Mouse (Mus musculus) left cerebral cortex, postnatal 4 days (tissue): ENCODE measurements around the gene Necap1. TPM values are rescaled to one million over a fixed set of nuclear protein-coding genes. Genes with fewer than 3 reads are reported as not detected.

ENCODE experiments used
- DNase-seq: peaks from one replicate; pipeline ENCODE4 v3.0.0-alpha.2; 2022
- intact Hi-C: fragments of 180-260 bp; cut with DNase I; formaldehyde crosslinking; loops from one replicate; pipeline ENCODE4 v1.15.1; 2025
- total RNA-seq, 2 experiments: library from RNA; stranded (reverse); gene quantifications; 2 replicates each; pipeline ENCODE4 v1.2.3; 2021

Necap1 gene
- total RNA-seq: 100 to 1,000 TPM; 107 to 123 TPM

- peak; percentile 98 for DNase-seq
- intact Hi-C loops: loop anchor here (10.0 kb wide), 1 partner anchor 209 kb away; no protein-coding TSS in a partner anchor
These were observed at the start of gene Necap1 for GRCm38 (mm10) chr6:122873871-122874719. Gene Necap1, plus strand, starts transcription at chr6:122874474.

- intact Hi-C loops: no loop called here
- no peak for DNase-seq
These were observed 49.1 kb upstream of the Necap1 start for GRCm38 (mm10) chr6:122825166-122825565.

GRCm38 (mm10) chr6:122825923-122826742, 48.1 kb upstream of the Necap1 start:
- peak; percentile 15 for DNase-seq
- intact Hi-C loops: no loop called here

- DNase-seq: no peak
- intact Hi-C loops: no loop called here
These were observed 46.2 kb upstream of the Necap1 start for GRCm38 (mm10) chr6:122828086-122828485.

DNA sequence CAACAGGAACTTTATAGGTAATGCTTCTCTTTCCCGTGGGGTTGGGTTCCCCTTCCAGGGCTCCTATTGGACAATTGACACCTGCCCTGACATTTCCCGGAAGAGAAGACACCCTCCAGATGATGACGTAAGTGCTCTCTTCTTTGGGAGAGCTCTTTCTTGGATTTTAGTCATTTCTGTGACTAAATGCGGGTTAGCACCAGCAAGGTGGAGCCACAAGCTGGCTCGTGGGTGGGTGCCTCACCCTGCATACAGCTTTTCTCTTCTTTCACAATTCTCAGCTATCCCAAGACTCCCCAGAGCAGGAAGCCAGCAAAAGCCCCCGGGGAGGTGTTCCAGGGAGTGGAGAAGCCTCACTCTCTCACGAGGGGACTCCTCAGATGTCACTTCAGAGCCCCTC, 41.4 kb upstream of the Necap1 start:
- intact Hi-C loops: no loop called here
- no peak for DNase-seq

- intact Hi-C loops: no loop called here
These were observed 39.9 kb upstream of the Necap1 start for GRCm38 (mm10) chr6:122834365-122834764.

DNA sequence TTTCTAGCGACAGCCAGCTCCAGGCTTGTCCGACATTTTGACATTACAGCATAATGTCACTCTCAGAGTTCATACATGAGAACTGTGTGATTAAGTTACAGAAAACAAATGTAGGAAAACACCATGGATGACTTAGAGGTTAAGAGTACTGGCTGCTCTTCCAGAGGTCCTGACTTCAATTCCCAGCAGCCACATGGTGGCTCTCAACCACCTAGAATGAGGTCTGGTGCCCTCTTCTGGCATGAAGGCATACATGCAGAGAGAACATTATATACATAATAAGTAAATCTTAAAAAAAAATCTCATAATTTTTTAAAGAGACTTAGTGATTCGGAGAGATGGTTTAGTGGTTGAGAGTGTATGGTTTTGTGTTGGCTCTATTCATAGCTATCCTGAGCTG, 37.3 kb upstream of the Necap1 start:
- no peak for DNase-seq
- intact Hi-C loops: no loop called here

More at GRCm38 (mm10) chr6:122834365-122834764, 39.9 kb upstream of the Necap1 start:
- no peak for DNase-seq

GRCm38 (mm10) chr6:122837539-122837938, 36.7 kb upstream of the Necap1 start:
- DNase-seq: no peak

DNA sequence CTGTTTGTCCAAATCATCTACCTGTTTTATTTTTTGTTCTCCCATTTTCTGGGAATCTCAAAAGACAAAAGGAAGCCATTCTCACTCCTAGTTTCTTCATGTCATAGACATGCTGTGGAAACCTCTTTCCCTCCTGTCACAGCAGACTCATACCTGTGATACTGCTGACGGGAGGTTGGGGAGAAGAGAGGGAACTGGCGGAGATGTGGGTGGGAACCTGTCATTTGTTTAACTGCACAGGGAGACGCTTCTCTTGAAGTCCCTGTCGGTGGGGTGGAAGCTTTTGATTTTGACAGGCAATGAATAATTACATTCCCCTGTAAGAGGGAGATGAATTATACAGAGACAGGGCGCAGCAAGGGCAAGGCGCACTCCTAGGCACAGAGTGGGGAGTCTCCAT, 30.5 kb upstream of the Necap1 start:
- DNase-seq: no peak
- intact Hi-C loops: no loop called here

More at GRCm38 (mm10) chr6:122837539-122837938, 36.7 kb upstream of the Necap1 start:
- intact Hi-C loops: no loop called here

DNA sequence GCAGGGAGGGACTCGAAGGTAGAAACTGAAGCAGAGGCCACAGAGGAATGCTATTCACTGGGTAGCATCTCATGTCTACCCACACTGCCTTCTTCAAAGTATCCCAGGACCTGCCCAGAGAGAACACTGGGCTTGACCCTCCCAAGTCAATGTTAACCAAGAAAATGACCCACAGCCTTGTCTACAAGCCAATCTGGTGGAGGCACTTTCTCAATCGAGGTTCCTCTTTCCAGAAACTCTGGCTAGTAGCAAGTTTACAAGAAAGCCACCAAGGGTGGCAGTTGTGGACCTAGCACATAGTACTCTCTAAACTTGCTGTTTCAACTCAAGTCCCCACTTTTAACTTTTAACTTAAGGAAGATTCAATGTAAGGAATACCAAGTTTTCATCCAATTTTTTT, 21.6 kb upstream of the Necap1 start:
- DNase-seq: no peak
- intact Hi-C loops: no loop called here

- no peak for DNase-seq
- intact Hi-C loops: no loop called here
These were observed 19.7 kb upstream of the Necap1 start for GRCm38 (mm10) chr6:122854552-122854951.

GRCm38 (mm10) chr6:122855955-122856354, 18.3 kb upstream of the Necap1 start, which contains the start of gene C3ar1:
Gene C3ar1, minus strand, starts transcription at chr6:122856161.
- no peak for DNase-seq
- intact Hi-C loops: no loop called here

GRCm38 (mm10) chr6:122862434-122862833, 11.8 kb upstream of the Necap1 start:
- intact Hi-C loops: no loop called here

GRCm38 (mm10) chr6:122862871-122863270, 11.4 kb upstream of the Necap1 start:
- intact Hi-C loops: no loop called here
- no peak for DNase-seq

More at GRCm38 (mm10) chr6:122862434-122862833, 11.8 kb upstream of the Necap1 start:
- no peak for DNase-seq

DNA sequence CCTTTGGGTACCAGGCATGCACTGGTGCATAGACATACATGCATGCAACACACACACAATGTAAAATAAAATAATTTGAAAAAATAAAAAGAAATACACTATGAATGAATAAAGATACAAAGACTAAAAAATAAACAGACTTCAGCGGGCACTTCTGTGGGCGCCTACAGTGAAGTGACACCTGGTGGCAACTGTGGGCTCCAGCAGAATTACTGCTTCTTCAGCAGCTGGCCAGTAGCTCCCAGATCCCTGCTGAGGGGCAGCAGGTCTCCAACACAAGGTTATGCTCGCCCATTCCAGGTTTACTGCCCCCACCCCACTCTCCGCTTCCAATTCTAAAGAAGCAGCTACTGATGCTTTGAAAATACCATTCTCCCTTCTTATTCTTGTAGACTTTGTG, 6.4 kb upstream of the Necap1 start:
- no peak for DNase-seq
- intact Hi-C loops: no loop called here

DNA sequence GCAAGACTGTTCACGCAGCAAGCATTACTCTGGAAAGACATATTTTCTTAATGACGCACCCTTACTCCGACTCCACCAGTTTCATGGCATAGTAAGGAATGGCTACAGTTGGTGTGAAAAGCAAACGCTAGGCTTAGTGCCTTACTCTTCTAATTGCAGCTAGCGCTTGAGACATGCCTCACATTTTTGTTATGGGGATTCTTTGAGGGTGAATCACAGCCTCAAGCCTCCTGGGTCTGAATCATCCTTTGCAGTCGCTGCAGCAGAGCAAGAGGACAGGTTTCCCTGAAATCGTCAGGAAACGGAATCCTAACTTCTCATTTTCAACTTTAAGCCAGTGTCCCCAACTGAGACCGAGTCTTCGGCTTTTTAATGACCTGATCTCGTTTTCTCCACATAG, 4.4 kb upstream of the Necap1 start:
- no peak for DNase-seq
- intact Hi-C loops: loop anchor here (10.0 kb wide), 1 partner anchor 205 kb away; no protein-coding TSS in a partner anchor

DNA sequence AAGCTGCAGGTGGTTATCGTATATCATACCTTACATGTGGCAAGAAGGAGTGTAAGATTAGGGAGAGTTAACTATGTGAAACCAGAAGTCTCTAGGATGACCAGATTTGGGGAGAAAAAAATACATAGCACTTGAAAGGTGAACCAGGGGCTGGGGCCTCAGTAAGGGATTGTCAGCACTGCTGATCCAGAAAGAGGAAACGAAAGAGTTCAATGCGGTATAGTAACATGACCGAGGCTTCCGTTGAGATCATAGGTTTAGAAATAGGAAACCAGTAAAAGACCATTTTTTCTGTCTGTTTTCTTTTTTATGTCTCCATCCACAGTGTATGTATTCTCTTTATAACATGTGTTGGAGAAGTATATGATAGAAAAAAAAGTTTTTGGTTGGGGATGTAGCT, 1.5 kb upstream of the Necap1 start:
- intact Hi-C loops: loop anchor here (10.0 kb wide), 1 partner anchor 208 kb away; no protein-coding TSS in a partner anchor
- no peak for DNase-seq

DNA sequence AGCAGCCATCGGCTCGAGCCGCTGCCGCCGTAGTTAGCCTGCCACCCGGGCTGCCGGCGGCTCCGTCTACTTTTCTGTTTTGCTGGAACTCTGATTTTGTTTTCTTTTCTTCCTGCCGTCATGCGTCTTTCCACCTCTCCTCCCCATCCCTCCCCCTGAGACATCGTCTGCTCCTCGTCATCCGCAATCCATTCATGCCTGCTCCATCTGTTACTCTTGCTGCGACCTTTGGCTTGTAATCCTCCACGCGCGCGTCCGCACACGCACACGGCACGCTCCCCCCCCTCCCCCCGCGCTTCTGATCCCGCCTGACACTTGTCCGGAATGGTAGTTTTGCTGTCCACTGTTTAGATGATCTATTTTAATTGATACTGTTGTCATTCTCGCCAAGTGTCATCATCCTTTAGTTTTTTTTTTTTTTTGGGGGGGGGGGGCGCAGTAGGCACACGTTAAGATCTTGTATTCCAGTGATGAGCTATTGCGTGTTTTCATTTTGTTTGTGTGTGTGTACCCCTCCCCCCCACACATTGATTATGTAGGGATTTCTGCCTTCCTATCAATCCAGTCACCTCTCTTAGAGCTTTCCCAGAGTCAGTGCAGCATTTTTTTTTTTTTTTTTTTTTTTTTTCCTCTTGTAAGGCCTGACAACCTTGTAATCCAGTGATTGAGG, 581 bp downstream of the Necap1 start:
- peak; percentile 61 for DNase-seq
- intact Hi-C loops: loop anchor here (10.0 kb wide), 1 partner anchor 210 kb away; no protein-coding TSS in a partner anchor

GRCm38 (mm10) chr6:122879141-122879735, 5.0 kb downstream of the Necap1 start:
- no peak for DNase-seq
- intact Hi-C loops: loop anchor here (10.0 kb wide), 1 partner anchor 214 kb away; no protein-coding TSS in a partner anchor
